Mouse (Mus musculus) ES-CJ7 (cell line): ENCODE results near the gene Ncf4.

Source experiments
- DNase-seq: peaks from one replicate; pipeline ENCODE4 v3.0.0; 2011; ENCODE audit warnings: low read depth, low spot score

Ncf4 gene

GRCm38 (mm10) chr15:78244695-78245492, at the start of gene Ncf4:
Ncf4 (plus strand) TSS chr15:78244801.
- DNase-seq, result no peak

GRCm38 (mm10) chr15:78195096-78195880, 49.3 kb upstream of the Ncf4 start:
- no peak for DNase-seq

GRCm38 (mm10) chr15:78204053-78204847, 40.4 kb upstream of the Ncf4 start:
- peak; percentile 15 for DNase-seq

- DNase-seq, result no peak
These were observed 39.4 kb upstream of the Ncf4 start for GRCm38 (mm10) chr15:78205192-78205591.

GRCm38 (mm10) chr15:78206312-78206711, 38.3 kb upstream of the Ncf4 start, which contains the start of gene Pvalb:
Pvalb (minus strand) TSS chr15:78206400.
- no peak for DNase-seq

- DNase-seq, result no peak
These were observed 34.4 kb upstream of the Ncf4 start for GRCm38 (mm10) chr15:78210203-78210602.

GRCm38 (mm10) chr15:78211367-78211766, 33.2 kb upstream of the Ncf4 start:
- no peak for DNase-seq

- no peak for DNase-seq
These were observed 29.3 kb upstream of the Ncf4 start for GRCm38 (mm10) chr15:78215269-78215668.

GRCm38 (mm10) chr15:78227816-78228215, 16.8 kb upstream of the Ncf4 start:
- DNase-seq, result no peak

GRCm38 (mm10) chr15:78231346-78232331, 13.0 kb upstream of the Ncf4 start:
- no peak for DNase-seq

- DNase-seq, result no peak
These were observed 9.6 kb upstream of the Ncf4 start for GRCm38 (mm10) chr15:78234823-78235509.

- DNase-seq, result peak; percentile 80
These were observed 5.1 kb upstream of the Ncf4 start for GRCm38 (mm10) chr15:78239453-78239852.

GRCm38 (mm10) chr15:78239956-78240617, 4.5 kb upstream of the Ncf4 start:
- DNase-seq, result no peak

GRCm38 (mm10) chr15:78241335-78241734, 3.3 kb upstream of the Ncf4 start:
- DNase-seq, result no peak

- no peak for DNase-seq
These were observed 1.5 kb upstream of the Ncf4 start for GRCm38 (mm10) chr15:78243061-78243460.

GRCm38 (mm10) chr15:78243774-78244173, 827 bp upstream of the Ncf4 start:
- DNase-seq, result no peak

GRCm38 (mm10) chr15:78246143-78247116, 1.8 kb downstream of the Ncf4 start:
- no peak for DNase-seq

GRCm38 (mm10) chr15:78247659-78248058, 3.1 kb downstream of the Ncf4 start:
- no peak for DNase-seq
